Mouse (Mus musculus) ES-E14 (cell line): ENCODE results near the gene Ldb2.

ENCODE experiments used
- CHD2 ChIP-seq: IDR thresholded peaks from 2 replicates; pipeline ENCODE4 v1.6.1; 2014; ENCODE audit warnings: mild to moderate bottlenecking, low read depth, low read length, inconsistent platforms
- HCFC1 ChIP-seq: IDR thresholded peaks from 2 replicates; pipeline ENCODE4 v1.6.1; 2012; ENCODE audit warnings: low read length, inconsistent platforms, borderline replicate concordance; ENCODE audit not compliant: insufficient read depth
- MAFK ChIP-seq: IDR thresholded peaks from 2 replicates; pipeline ENCODE4 v1.6.1; 2014; ENCODE audit warnings: mild to moderate bottlenecking, low read depth, low read length, inconsistent platforms; ENCODE audit not compliant: insufficient read depth
- ZC3H11A ChIP-seq: IDR thresholded peaks from 2 replicates; pipeline ENCODE4 v1.6.1; 2012; ENCODE audit warnings: low read depth, mild to moderate bottlenecking, inconsistent platforms, low read length, borderline replicate concordance

DNA sequence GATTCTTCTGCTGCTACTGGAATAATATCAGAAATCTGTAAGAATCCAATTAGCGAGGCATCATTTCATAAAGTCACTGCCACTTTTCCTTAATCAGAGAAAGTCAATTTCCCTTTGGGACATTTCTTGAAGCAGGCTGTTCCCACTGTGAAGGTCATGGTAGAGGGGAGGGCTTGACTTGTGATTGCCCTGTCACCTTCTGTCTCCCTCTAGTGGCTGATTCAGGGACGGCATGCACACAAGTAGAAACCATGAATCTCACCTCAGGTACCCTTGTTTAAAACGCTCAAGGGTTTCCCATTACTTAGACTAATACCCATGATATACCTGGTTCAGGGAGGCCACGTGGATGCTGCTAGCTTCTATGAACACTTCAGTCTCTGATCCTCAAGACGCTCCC is 31.8 kb upstream of the Ldb2 start:
- TF ChIP-seq CHD2 (no peak), HCFC1 (no peak), MAFK (no peak), ZC3H11A (peak; percentile 41; the same call in 1 of the 2 replicates)
